Comparison of ENCODE assay signal across 8 mouse cellular contexts in the genomic region with DNA sequence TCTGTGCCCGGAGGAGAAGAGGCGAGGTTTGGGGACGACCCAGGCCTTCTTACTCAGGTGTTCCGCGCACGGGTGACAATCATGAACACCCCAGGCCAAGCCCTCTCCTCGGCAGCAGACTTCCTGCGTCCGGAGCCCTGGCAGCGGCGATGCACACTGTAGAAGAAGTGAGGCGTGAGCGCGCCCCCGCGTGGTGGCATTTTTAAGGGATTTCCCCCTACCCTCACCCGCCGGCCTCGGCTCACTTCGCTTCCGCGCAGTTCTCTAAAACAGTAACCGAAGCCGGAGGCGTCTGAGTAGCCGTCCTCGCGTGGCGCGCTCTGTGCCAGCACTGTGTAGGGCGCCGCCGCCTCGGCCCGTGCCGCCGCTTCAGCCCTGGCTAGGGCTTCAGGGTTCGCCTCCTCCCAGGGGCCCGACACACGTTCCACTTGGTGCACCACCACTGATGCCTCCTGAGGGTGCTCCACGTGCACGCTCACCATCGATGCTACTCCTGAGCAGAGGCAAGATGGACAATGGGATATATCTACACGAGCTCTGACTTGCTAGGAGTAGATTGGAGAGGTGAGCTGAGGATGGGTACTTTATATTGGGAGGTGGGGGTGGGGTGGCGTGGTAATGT. TPM values are rescaled to one million over a fixed set of nuclear protein-coding genes. Genes with fewer than 3 reads are reported as not detected.
A peak's percentile ranks its signal among the peaks of the same experiment; 100 is the strongest.
DNase-seq lines count a peak whose midpoint lies in the region; TF ChIP-seq lines count a peak whose summit lies in the region.

No protein-coding gene starts in this region.

- H3K9ac ChIP-seq in liver, adult 2 months (ENCODE audit: low read depth, low read length), result 0 out of 2 replicates have a peak overlapping the region, but pooled peaks have one; percentile 12

- H3K27me3 ChIP-seq in heart, embryonic 10.5 days (ENCODE audit: insufficient read depth, poor library complexity, severe bottlenecking), result peaks cover 100% of the 10 kb centered on the region
- H3K27me3 ChIP-seq in liver, adult 2 months (ENCODE audit: control insufficient read depth, insufficient read depth, low read length), result peaks cover 5% of the 10 kb centered on the region

- peak; percentile 98 for DNase-seq in heart, adult 11 months
- DNase-seq in heart, adult 8-10 months (ENCODE audit: low spot score), result no peak
- peak; percentile 81 for DNase-seq in embryo, embryonic 9.5 days (ENCODE audit: extremely low spot score)
- DNase-seq in heart, embryonic 10.5 days (ENCODE audit: low spot score), result no peak
- DNase-seq in kidney, adult 9 months, result peak; percentile 90
- DNase-seq in liver, adult 2 months (ENCODE audit: extremely low read depth, low read depth, low spot score), result peak; percentile 15
- DNase-seq in monocyte, adult 2 months (ENCODE audit: low read depth in 1 of 2, low spot score in 2 of 2), result peak; percentile 58 to 87
- DNase-seq in spleen, postnatal 4 days (ENCODE audit: low spot score in 2 of 2), result peak; percentile 84 to 95

- peak; percentile 82 for TF ChIP-seq CTCF in liver, adult 2 months (IDR thresholded peaks at IDR 0.05; ENCODE audit: low read depth, low read length)

- H3K27ac ChIP-seq in heart, embryonic 10.5 days, result peak overlapping the region; percentile 30; the same call in 1 of the 2 replicates
- no peak overlapping the region for H3K27ac ChIP-seq in liver, adult 2 months (replicated peaks; ENCODE audit: insufficient read depth, low read depth, low read length)

- 6% methylated on average over 45 of the region's 45 CpGs for WGBS in heart, embryonic 10.5 days
- WGBS in liver, adult 2 months, result 7% methylated on average over 45 of the region's 45 CpGs

- no peak for TF ChIP-seq POLR2A in liver, adult 2 months (IDR thresholded peaks at IDR 0.05; ENCODE audit: extremely low read depth, insufficient read depth, low read length)

- peaks cover 65% of the 10 kb centered on the region for H3K4me1 ChIP-seq in heart, embryonic 10.5 days
- peaks cover 2% of the 10 kb centered on the region for H3K4me1 ChIP-seq in liver, adult 2 months (ENCODE audit: control insufficient read depth, insufficient read depth, low read length)

- no peaks in the 10 kb centered on the region for H3K36me3 ChIP-seq in heart, embryonic 10.5 days
- no peaks in the 10 kb centered on the region for H3K36me3 ChIP-seq in liver, adult 2 months (ENCODE audit: control insufficient read depth, insufficient read depth, low read length)

- peak overlapping the region; percentile 53 for H3K4me3 ChIP-seq in heart, embryonic 10.5 days
- H3K4me3 ChIP-seq in liver, adult 2 months (ENCODE audit: insufficient read depth, low read depth, low read length), result no peak overlapping the region

- H3K79me2 ChIP-seq in liver, adult 2 months (ENCODE audit: control insufficient read depth, insufficient read depth, low read length), result no peaks in the 10 kb centered on the region

- H3K9me3 ChIP-seq in heart, embryonic 10.5 days, result no peaks in the 10 kb centered on the region

RNA-seq across cellular contexts. Expression of a gene that starts 8.1 kb away (rescaled TPM):
- 100 to 1,000 TPM; 166 to 198 (median 187) TPM for total RNA-seq in heart, adult 8-10 months (2022)
- 19.2 and 23.6 TPM in 2 replicates for polyA plus RNA-seq in heart, embryonic 10.5 days (2016; fragmentation: Nextera tagmentation; extraction: Ambion mirVana)
- total RNA-seq in liver, adult 2 months (2014; rRNA removed), result 9.4 and 24.2 TPM in 2 replicates
- polyA plus RNA-seq in liver, adult 2 months (2012; rRNA removed), result 29.2 and 32.5 TPM in 2 replicates

RNA-seq across cellular contexts. Expression of a gene that starts 26.4 kb away (rescaled TPM):
- 1 to 10 TPM; 4.8 to 8.0 (median 6.0) TPM for total RNA-seq in heart, adult 8-10 months (2022)
- 48.3 and 50.4 TPM in 2 replicates for polyA plus RNA-seq in heart, embryonic 10.5 days (2016; fragmentation: Nextera tagmentation; extraction: Ambion mirVana)
- 3.6 and 4.4 TPM in 2 replicates for total RNA-seq in liver, adult 2 months (2014; rRNA removed)
- polyA plus RNA-seq in liver, adult 2 months (2012; rRNA removed), result 19.8 and 23.9 TPM in 2 replicates

RNA-seq across cellular contexts. Expression of a gene that starts 27.8 kb away (rescaled TPM):
- total RNA-seq in heart, adult 8-10 months (2022), result not detected
- polyA plus RNA-seq in heart, embryonic 10.5 days (2016; fragmentation: Nextera tagmentation; extraction: Ambion mirVana), result 1.3 and 2.1 TPM in 2 replicates
- not detected in 2 replicates for total RNA-seq in liver, adult 2 months (2014; rRNA removed)
- not detected in 2 replicates for polyA plus RNA-seq in liver, adult 2 months (2012; rRNA removed)

Comparison
In these comparisons a context has a peak if more than half of its experiments do, and no peak if none do; other contexts are left out.
1. DNase-seq: peak in heart, adult 11 months (single experiment), embryo, embryonic 9.5 days (single experiment), kidney, adult 9 months (single experiment), liver, adult 2 months (single experiment), monocyte, adult 2 months (2 of 2) and spleen, postnatal 4 days (2 of 2); none in heart, adult 8-10 months (single experiment) and heart, embryonic 10.5 days (single experiment).